Mouse (Mus musculus) stomach, postnatal 0 days (tissue): ENCODE results near the gene C2cd5.

Source experiments
- CTCF ChIP-seq: IDR thresholded peaks from 2 replicates; pipeline ENCODE4 v1.5.1; 2016; ENCODE audit warnings: antibody characterized with exemption, low read depth, mild to moderate bottlenecking, moderate library complexity
- EP300 ChIP-seq: optimal IDR thresholded peaks from 2 replicates; pipeline ENCODE3; 2016; ENCODE audit warnings: antibody characterized with exemption

DNA sequence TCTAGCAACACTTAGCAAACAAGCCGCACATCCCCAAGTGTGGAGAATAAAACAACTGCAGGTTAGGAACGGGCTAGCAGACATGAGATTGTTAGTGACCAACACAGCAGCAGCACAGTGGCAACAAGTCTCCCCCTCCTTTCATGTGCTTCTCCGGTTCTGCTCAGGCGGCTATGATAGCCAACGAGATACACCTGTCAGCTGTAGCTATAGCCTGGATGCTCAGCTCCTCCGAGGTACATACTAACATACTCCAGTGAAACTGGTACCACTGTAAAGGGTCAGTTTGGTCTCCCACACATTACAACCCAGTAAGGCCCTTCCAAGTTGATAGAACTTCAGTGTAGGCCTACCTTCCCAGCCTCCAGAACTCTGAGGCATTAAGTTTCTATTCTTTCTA lies 76.2 kb downstream of the C2cd5 start:
- no peak for TF ChIP-seq CTCF
- no peak for TF ChIP-seq EP300
